Mouse (Mus musculus) brain, embryonic 14.5 days (tissue): Measurements from ENCODE around the gene Csrp1.

Experiments used
- CTCF ChIP-seq: fragments of 200-500 bp; IDR thresholded peaks from 2 replicates; pipeline ENCODE4 v1.5.1; 2012; ENCODE audit warnings: inconsistent platforms, mild to moderate bottlenecking, moderate library complexity, borderline replicate concordance; ENCODE audit not compliant: insufficient read depth, insufficient read length; ENCODE audit errors: extremely low read depth
- POLR2A ChIP-seq: fragments of 200-500 bp; IDR thresholded peaks from 2 replicates; pipeline ENCODE4 v1.6.1; 2012; ENCODE audit warnings: mild to moderate bottlenecking, inconsistent platforms, borderline replicate concordance; ENCODE audit not compliant: poor library complexity, insufficient read depth, insufficient read length, severe bottlenecking; ENCODE audit errors: extremely low read depth

GRCm38 (mm10) chr1:135685316-135685715 is 34.5 kb upstream of the Csrp1 start:
- TF ChIP-seq CTCF, result no peak
- no peak for TF ChIP-seq POLR2A
